Mouse (Mus musculus) c-Kit-negative CD71-positive TER-119-positive erythroid progenitor cells, embryonic 14.5 days (primary cell): ENCODE data around the gene Mapk14.

ENCODE experiments used
- DNase-seq: peaks from one replicate; pipeline ENCODE4 v3.0.0-alpha.2; 2013; ENCODE audit warnings: low read depth, low spot score

Mapk14 gene

GRCm38 (mm10) chr17:28779735-28780134, 88.6 kb downstream of the Mapk14 start:
- no peak for DNase-seq

DNA sequence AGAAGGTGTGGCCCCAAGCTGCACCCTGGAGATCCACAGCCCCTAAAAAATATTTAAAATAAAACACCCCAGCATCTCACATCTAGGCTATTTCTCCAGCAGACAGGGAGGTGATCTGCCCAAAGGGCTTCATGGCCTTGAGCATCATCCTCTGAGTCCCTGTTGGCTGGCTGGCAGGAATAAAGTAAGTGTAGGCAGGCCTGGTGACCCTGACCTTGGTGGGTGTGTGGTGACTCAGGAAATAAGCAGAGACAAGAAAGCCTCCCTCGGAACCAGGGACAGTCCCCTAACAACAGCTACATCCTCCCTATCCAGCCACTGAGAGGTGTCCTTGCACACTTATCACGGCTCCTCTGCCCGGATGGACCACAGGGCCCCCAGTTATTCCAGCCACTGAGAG, 89.7 kb downstream of the Mapk14 start:
- DNase-seq = no peak

DNA sequence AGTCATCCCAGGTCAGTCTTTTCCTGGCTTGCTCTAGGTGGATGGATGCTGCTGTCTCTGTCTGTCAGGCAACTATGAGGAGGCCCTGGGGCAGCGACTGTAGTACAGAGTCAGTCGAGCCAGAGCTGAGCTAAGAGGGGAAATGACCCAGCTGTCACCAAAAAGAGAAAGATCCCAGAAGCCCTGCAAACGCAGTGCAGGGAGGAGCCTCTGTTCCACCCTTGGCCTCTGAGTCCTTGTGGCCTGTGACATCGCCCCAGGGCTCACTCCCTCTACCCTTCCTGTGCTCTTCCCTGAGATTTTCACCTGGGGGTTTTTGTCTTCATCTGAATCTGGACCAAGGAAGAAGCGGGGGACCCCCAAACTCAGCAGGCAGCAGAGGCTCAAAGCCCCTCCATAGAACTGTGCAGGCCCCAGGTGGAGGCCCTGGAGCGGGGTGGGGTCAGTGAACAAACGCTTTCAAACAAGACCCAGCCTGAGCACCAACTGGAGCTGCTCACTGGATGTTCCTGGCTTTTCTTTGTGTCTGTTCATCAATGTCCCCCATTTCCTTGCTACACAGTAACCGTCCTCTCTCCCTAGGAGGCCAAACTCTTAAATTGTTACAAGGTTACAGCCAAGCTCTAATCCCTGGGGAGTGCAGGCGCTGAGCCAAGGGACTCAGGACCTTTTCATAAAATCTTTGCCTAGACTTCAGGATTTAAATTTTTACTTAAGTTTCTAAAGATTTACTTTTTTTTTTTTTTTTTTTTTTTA, 90.3 kb downstream of the Mapk14 start:
- DNase-seq = no peak

DNA sequence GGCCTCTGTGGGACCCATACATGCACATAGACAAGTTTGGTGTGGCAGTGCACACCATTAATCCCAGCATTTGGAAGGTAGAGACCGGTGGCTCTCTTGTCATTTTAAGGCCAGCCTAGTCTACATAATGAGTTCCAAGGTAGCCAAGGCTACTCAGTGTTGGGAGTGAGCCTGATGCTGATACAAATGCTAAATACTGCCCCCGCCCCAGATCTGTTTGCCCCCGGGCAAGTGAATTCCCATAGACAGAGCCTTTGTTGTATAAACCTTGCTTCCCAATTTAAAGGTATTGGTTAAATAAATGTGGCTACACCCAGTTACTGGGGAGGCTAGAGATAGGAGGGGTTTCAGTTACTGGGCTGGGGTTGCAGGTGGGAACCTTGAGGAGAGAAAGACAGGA, 93.9 kb downstream of the Mapk14 start:
- DNase-seq = no peak

DNA sequence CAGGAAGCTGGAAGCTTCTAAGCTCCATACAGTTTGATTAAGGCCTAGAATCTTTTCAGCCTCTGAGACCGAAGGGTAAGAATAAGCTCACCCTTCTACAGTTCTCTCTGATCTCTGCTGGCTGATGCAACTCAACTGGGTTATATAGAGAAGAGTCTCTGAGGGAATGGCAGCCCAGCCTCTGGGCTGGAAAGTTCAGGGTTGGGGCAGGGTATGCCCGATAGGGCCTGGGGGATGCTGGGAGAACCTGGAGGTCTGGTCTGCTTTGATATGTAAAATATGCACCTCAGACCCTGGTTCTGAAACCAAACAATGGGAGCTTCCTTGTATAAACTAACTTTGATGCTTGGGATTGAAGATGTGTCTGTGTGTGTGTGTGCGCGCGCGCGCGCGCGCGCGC, 96.4 kb downstream of the Mapk14 start:
- DNase-seq = no peak

DNA sequence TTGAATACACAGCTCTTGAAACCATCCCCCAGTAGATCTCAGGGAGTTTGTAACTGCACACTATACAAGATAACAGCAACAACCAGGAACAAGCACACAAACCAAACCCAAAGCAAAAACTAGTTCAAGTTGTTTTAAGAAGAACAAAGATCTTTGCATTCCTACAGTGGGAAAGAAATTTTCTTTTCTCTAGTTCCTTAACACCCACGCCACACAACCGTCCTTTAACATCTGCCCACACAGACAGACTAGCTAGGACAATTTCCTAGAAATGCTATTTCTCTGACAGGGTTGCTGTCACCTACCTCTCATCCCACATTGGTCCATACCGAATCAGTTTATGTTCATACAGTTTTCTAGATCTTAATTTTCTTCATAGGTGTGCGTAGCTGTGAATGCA, 105.9 kb downstream of the Mapk14 start:
- no peak for DNase-seq
